Mouse (Mus musculus): Measurements from ENCODE around the gene Tprg. TPM values are rescaled to one million over a fixed set of nuclear protein-coding genes. Genes with fewer than 3 reads are reported as not detected.

Gene Tprg
- polyA plus RNA-seq, 1 experiment from 2014 or later: not detected

GRCm38 (mm10) chr16:25262965-25263364, 23.7 kb upstream of the Tprg start:
- Histone ChIP-seq H3K27ac (ENCODE audit: low read length) (no peak overlapping the region), H3K4me1 (ENCODE audit: control insufficient read depth, low read depth, low read length) (no peaks in the 10 kb centered on the region), H3K9ac (ENCODE audit: low read depth, low read length) (no peak overlapping the region), H3K4me2 (ENCODE audit: low read depth, low read length) (no peak overlapping the region), H3K9me3 (replicated peaks; ENCODE audit: control insufficient read depth, low read length) (no peaks in the 10 kb centered on the region), H3K4me3 (ENCODE audit: low read depth, low read length) (no peak overlapping the region), H3K27me3 (ENCODE audit: control insufficient read depth, insufficient read depth, low read depth, low read length) (no peaks in the 10 kb centered on the region; the same call in 1 of the 2 replicates), H3K36me3 (ENCODE audit: control insufficient read depth, insufficient read depth) (no peaks in the 10 kb centered on the region)
- no peak for ATAC-seq (ENCODE audit: low read depth)
- 46% methylated on average over 4 of the region's 4 CpGs for WGBS (ENCODE audit: insufficient replicate concordance)

DNA sequence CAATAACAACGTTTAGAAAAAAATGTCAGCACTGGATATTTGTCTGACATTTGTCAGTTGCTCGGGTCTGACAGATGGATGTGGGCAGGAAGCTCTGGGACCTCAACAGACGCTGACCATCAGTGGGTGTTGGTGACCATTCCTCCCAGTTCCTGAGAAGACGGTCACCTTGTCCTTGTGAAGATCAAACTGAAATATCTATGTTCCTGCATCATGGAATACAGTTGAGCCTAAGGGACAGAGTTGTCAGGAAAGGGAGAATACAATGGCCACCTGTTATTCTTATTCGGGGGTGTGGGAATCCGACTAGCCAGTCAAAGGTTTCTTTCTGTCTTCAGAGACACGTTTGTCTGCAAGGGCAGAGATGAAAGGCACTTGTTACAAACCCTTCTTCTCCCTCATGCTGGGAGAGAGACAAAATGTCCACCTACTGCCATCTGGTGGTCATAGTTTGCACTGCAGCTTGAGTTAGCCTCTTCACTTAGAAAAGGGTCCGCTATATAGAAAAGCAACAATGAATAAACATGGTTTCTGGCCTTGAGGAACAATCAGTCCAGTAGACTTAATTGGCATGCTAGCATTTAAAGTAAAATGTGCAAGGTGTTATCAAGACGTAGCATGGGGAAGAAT, 23.0 kb upstream of the Tprg start:
- Histone ChIP-seq H3K9ac (ENCODE audit: low read depth, low read length) (no peak overlapping the region), H3K4me1 (ENCODE audit: control insufficient read depth, low read depth, low read length) (no peaks in the 10 kb centered on the region), H3K27me3 (ENCODE audit: control insufficient read depth, insufficient read depth, low read depth, low read length) (no peaks in the 10 kb centered on the region; the same call in 1 of the 2 replicates), H3K9me3 (replicated peaks; ENCODE audit: control insufficient read depth, low read length) (no peaks in the 10 kb centered on the region), H3K4me2 (ENCODE audit: low read depth, low read length) (no peak overlapping the region), H3K4me3 (ENCODE audit: low read depth, low read length) (no peak overlapping the region), H3K36me3 (ENCODE audit: control insufficient read depth, insufficient read depth) (no peaks in the 10 kb centered on the region), H3K27ac (ENCODE audit: low read length) (no peak overlapping the region)
- no peak for ATAC-seq (ENCODE audit: low read depth)
- WGBS (ENCODE audit: insufficient replicate concordance): 28% methylated on average over 9 of the region's 9 CpGs

DNA sequence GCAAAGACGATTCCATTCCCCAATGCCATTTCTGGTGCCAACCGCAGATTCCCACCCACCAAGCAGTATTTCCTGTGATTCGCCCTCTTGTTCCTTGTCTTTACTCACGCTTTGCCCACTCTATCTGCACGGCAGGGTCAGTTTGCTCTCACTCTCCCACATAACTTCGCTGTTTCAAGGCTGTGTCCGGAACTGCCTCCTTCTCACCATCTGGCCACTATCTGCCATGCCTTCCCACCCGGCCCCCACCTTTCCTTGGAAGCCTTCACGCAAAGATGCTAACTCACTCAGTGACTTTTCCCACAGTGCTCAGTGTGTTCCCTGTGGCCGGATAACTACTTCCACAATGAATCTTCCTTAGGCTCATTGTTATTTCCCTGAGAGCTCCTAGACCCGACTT, 21.4 kb upstream of the Tprg start:
- no peak overlapping the region for H3K27ac ChIP-seq (ENCODE audit: low read length)
- H3K4me1 ChIP-seq (ENCODE audit: control insufficient read depth, low read depth, low read length): no peaks in the 10 kb centered on the region
- H3K36me3 ChIP-seq (ENCODE audit: control insufficient read depth, insufficient read depth): no peaks in the 10 kb centered on the region
- no peak overlapping the region for H3K9ac ChIP-seq (ENCODE audit: low read depth, low read length)
- no peak overlapping the region for H3K4me2 ChIP-seq (ENCODE audit: low read depth, low read length)
- H3K9me3 ChIP-seq (replicated peaks; ENCODE audit: control insufficient read depth, low read length): no peaks in the 10 kb centered on the region
- WGBS (ENCODE audit: insufficient replicate concordance): 51% methylated on average over 11 of the region's 11 CpGs
- H3K27me3 ChIP-seq (ENCODE audit: control insufficient read depth, insufficient read depth, low read depth, low read length): no peaks in the 10 kb centered on the region; the same call in 1 of the 2 replicates
- H3K4me3 ChIP-seq (ENCODE audit: low read depth, low read length): no peak overlapping the region
- no peak for ATAC-seq (ENCODE audit: low read depth)

DNA sequence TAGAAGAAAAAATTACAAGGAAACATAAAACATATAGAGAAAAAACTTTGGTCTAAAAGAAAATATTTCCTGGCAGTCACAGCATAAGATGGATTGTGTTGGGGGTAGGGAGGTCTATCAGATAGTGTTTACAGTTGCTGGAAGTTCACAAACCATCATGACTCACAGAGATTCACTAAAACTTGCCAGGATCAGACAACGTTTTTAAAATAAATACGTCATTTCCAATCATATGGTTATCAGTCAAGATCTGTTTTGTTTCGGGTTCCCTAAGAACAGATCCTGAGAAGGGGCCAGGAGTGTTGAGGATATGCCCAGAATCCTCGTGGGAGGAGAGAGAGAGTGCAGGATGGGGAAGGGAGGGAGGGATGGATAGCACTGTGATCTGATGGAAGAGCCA, 18.3 kb upstream of the Tprg start:
- Histone ChIP-seq H3K4me1 (ENCODE audit: control insufficient read depth, low read depth, low read length) (no peaks in the 10 kb centered on the region), H3K4me2 (ENCODE audit: low read depth, low read length) (no peak overlapping the region), H3K27me3 (ENCODE audit: control insufficient read depth, insufficient read depth, low read depth, low read length) (no peaks in the 10 kb centered on the region), H3K9ac (ENCODE audit: low read depth, low read length) (no peak overlapping the region), H3K36me3 (ENCODE audit: control insufficient read depth, insufficient read depth) (no peaks in the 10 kb centered on the region), H3K27ac (ENCODE audit: low read length) (no peak overlapping the region), H3K9me3 (replicated peaks; ENCODE audit: control insufficient read depth, low read length) (no peaks in the 10 kb centered on the region), H3K4me3 (ENCODE audit: low read depth, low read length) (no peak overlapping the region)
- ATAC-seq (ENCODE audit: low read depth): no peak
- WGBS (ENCODE audit: insufficient replicate concordance): 39% methylated on average over 4 of the region's 4 CpGs

- H3K9ac ChIP-seq (ENCODE audit: low read depth, low read length): no peak overlapping the region
- no peaks in the 10 kb centered on the region for H3K9me3 ChIP-seq (replicated peaks; ENCODE audit: control insufficient read depth, low read length)
- no peak overlapping the region for H3K4me3 ChIP-seq (ENCODE audit: low read depth, low read length)
- no peaks in the 10 kb centered on the region for H3K4me1 ChIP-seq (ENCODE audit: control insufficient read depth, low read depth, low read length)
- no peak for ATAC-seq (ENCODE audit: low read depth)
- no peaks in the 10 kb centered on the region for H3K27me3 ChIP-seq (ENCODE audit: control insufficient read depth, insufficient read depth, low read depth, low read length)
- 51% methylated on average over 4 of the region's 4 CpGs for WGBS (ENCODE audit: insufficient replicate concordance)
- no peak overlapping the region for H3K27ac ChIP-seq (ENCODE audit: low read length)
- H3K36me3 ChIP-seq (ENCODE audit: control insufficient read depth, insufficient read depth): no peaks in the 10 kb centered on the region
- H3K4me2 ChIP-seq (ENCODE audit: low read depth, low read length): no peak overlapping the region
Observed at GRCm38 (mm10) chr16:25282563-25282962, 4.1 kb upstream of the Tprg start.

- WGBS (ENCODE audit: insufficient replicate concordance): 50% methylated on average over 2 of the region's 2 CpGs
- no peak for ATAC-seq (ENCODE audit: low read depth)
- H3K36me3 ChIP-seq (ENCODE audit: control insufficient read depth, insufficient read depth): no peaks in the 10 kb centered on the region
- H3K4me1 ChIP-seq (ENCODE audit: control insufficient read depth, low read depth, low read length): no peaks in the 10 kb centered on the region
- no peaks in the 10 kb centered on the region for H3K9me3 ChIP-seq (replicated peaks; ENCODE audit: control insufficient read depth, low read length)
- H3K4me2 ChIP-seq (ENCODE audit: low read depth, low read length): no peak overlapping the region
- H3K9ac ChIP-seq (ENCODE audit: low read depth, low read length): no peak overlapping the region
- H3K4me3 ChIP-seq (ENCODE audit: low read depth, low read length): no peak overlapping the region
- no peak overlapping the region for H3K27ac ChIP-seq (ENCODE audit: low read length)
- H3K27me3 ChIP-seq (ENCODE audit: control insufficient read depth, insufficient read depth, low read depth, low read length): no peaks in the 10 kb centered on the region
Observed at GRCm38 (mm10) chr16:25293753-25294152, 7.1 kb downstream of the Tprg start.

GRCm38 (mm10) chr16:25295546-25295945, 8.9 kb downstream of the Tprg start:
- H3K9me3 ChIP-seq (replicated peaks; ENCODE audit: control insufficient read depth, low read length): no peaks in the 10 kb centered on the region
- H3K4me3 ChIP-seq (ENCODE audit: low read depth, low read length): no peak overlapping the region
- no peak for ATAC-seq (ENCODE audit: low read depth)
- H3K4me2 ChIP-seq (ENCODE audit: low read depth, low read length): no peak overlapping the region
- H3K9ac ChIP-seq (ENCODE audit: low read depth, low read length): no peak overlapping the region
- no peaks in the 10 kb centered on the region for H3K27me3 ChIP-seq (ENCODE audit: control insufficient read depth, insufficient read depth, low read depth, low read length)
- WGBS (ENCODE audit: insufficient replicate concordance): 66% methylated on average over 11 of the region's 11 CpGs
- no peaks in the 10 kb centered on the region for H3K36me3 ChIP-seq (ENCODE audit: control insufficient read depth, insufficient read depth)
- no peak overlapping the region for H3K27ac ChIP-seq (ENCODE audit: low read length)
- H3K4me1 ChIP-seq (ENCODE audit: control insufficient read depth, low read depth, low read length): no peaks in the 10 kb centered on the region

GRCm38 (mm10) chr16:25296746-25297145, 10.1 kb downstream of the Tprg start:
- Histone ChIP-seq H3K4me1 (ENCODE audit: control insufficient read depth, low read depth, low read length) (no peaks in the 10 kb centered on the region), H3K4me3 (ENCODE audit: low read depth, low read length) (no peak overlapping the region), H3K36me3 (ENCODE audit: control insufficient read depth, insufficient read depth) (no peaks in the 10 kb centered on the region), H3K4me2 (ENCODE audit: low read depth, low read length) (no peak overlapping the region), H3K27ac (ENCODE audit: low read length) (no peak overlapping the region), H3K9me3 (replicated peaks; ENCODE audit: control insufficient read depth, low read length) (no peaks in the 10 kb centered on the region), H3K9ac (ENCODE audit: low read depth, low read length) (no peak overlapping the region), H3K27me3 (ENCODE audit: control insufficient read depth, insufficient read depth, low read depth, low read length) (no peaks in the 10 kb centered on the region)
- no peak for ATAC-seq (ENCODE audit: low read depth)
- 78% methylated on average over 5 of the region's 5 CpGs for WGBS (ENCODE audit: insufficient replicate concordance)

DNA sequence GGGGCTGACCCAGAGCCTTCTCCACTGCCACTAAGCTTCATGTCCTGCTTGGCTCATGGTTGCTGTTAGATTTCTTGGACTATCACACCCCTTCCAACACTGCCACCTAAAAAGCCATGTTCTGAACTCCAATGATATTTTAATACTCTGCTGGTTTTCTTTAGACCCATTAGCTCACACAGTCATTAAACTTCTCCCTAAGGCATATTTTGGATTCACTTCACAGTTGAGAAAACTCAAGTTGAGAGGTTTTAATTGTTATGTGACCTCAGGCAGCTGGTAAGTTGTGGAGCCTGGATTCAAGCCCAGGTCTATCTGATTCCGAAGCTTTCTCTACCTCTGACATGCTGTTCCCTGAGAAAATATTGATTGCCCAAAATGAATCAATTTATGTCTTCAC, 11.6 kb downstream of the Tprg start:
- no peaks in the 10 kb centered on the region for H3K4me1 ChIP-seq (ENCODE audit: control insufficient read depth, low read depth, low read length)
- no peak overlapping the region for H3K4me3 ChIP-seq (ENCODE audit: low read depth, low read length)
- no peak overlapping the region for H3K27ac ChIP-seq (ENCODE audit: low read length)
- no peaks in the 10 kb centered on the region for H3K27me3 ChIP-seq (ENCODE audit: control insufficient read depth, insufficient read depth, low read depth, low read length)
- no peaks in the 10 kb centered on the region for H3K9me3 ChIP-seq (replicated peaks; ENCODE audit: control insufficient read depth, low read length)
- ATAC-seq (ENCODE audit: low read depth): no peak
- no peak overlapping the region for H3K4me2 ChIP-seq (ENCODE audit: low read depth, low read length)
- no peak overlapping the region for H3K9ac ChIP-seq (ENCODE audit: low read depth, low read length)
- 48% methylated on average over 1 of the region's 1 CpGs for WGBS (ENCODE audit: insufficient replicate concordance)
- H3K36me3 ChIP-seq (ENCODE audit: control insufficient read depth, insufficient read depth): no peaks in the 10 kb centered on the region
